Mouse (Mus musculus) forebrain, embryonic 14.5 days (tissue): ENCODE measurements at regions not wholly inside any gene's neighbourhood (a gene's known extent, or its start where the extent isn't known, plus 50 kb on each side); places are given as distances from the start of the nearest gene placed in this dataset.
"Not testable (repeated sequence)": the region's sequence is repeated elsewhere in the genome, so short reads cannot be mapped to it uniquely, and the experiment has no call there.

Experiments
- ATAC-seq: fragments of 200-750 bp; cut with Nextera tagmentation; 2 replicates; pipeline ENCODE4 v1.8.0; 2017; ENCODE audit warnings: mild to moderate bottlenecking, moderate library complexity
- DNase-seq: peaks from one replicate; pipeline ENCODE4 v3.0.0-alpha.2; 2015; ENCODE audit warnings: low spot score
- H3K27ac ChIP-seq: fragments of 300-500 bp; sonication (generic); 2 replicates; pipeline ENCODE4 v1.5.1; 2014; ENCODE audit warnings: low read depth, mild to moderate bottlenecking, control low read depth, low read length, moderate library complexity
- H3K27me3 ChIP-seq: fragments of 300-500 bp; sonication (generic); replicated peaks from 2 replicates; pipeline ENCODE4 v1.6.1; 2014; ENCODE audit warnings: low read length, control low read depth, mixed read lengths; ENCODE audit not compliant: control insufficient read depth, insufficient read depth
- H3K36me3 ChIP-seq: fragments of 300-500 bp; sonication (generic); 2 replicates; pipeline ENCODE4 v1.6.1; 2014; ENCODE audit warnings: low read length, control low read depth; ENCODE audit not compliant: control insufficient read depth, insufficient read depth
- H3K4me1 ChIP-seq: fragments of 300-500 bp; sonication (generic); 2 replicates; pipeline ENCODE4 v1.6.1; 2014; ENCODE audit warnings: antibody characterized with exemption, low read length, control low read depth; ENCODE audit not compliant: control insufficient read depth, insufficient read depth
- H3K4me2 ChIP-seq: fragments of 300-500 bp; sonication (generic); 2 replicates; pipeline ENCODE4 v1.6.1; 2014; ENCODE audit warnings: mild to moderate bottlenecking, control low read depth, low read length
- H3K4me3 ChIP-seq: fragments of 300-500 bp; sonication (generic); 2 replicates; pipeline ENCODE4 v1.5.1; 2014; ENCODE audit warnings: low read depth, low read length, control low read depth
- H3K9ac ChIP-seq: fragments of 300-500 bp; sonication (generic); 2 replicates; pipeline ENCODE4 v1.6.1; 2014; ENCODE audit warnings: mild to moderate bottlenecking, low read length, control low read depth, moderate library complexity
- H3K9me3 ChIP-seq: fragments of 300-500 bp; sonication (generic); replicated peaks from 2 replicates; pipeline ENCODE4 v1.6.1; 2016; ENCODE audit warnings: low read length, control low read depth, mixed read lengths; ENCODE audit not compliant: control insufficient read depth
- WGBS: fragments of 180-500 bp; shearing (Covaris S2); extraction: QIAGEN DNeasy Blood & Tissue Kit; methylation state at CpG from one replicate; pipeline ENCODE4 v1.1.7; 2014; 5-methylcytosine and 5-hydroxymethylcytosine counted together

DNA sequence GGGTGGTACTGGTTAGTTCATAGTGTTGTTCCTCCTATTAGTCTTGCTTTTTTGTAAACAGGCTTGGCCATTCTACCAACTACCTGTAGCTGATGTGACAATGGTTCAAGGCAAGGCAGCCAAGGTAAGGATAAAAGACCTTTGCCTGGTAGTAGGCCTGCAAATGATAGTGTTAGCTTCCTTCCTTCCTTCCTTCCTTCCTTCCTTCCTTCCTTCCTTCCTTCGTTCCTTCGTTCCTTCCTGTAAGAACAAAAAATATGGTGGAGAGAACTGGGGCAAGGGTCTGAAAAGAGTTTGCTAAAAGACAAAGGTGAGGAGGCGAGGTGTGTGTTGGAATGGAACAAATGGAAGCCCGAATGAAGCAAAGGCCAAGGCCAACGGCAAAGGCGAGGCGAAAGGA is 84.8 kb upstream of the Ezh2 start:
- not testable (repeated sequence) for H3K36me3 ChIP-seq, DNase-seq, ATAC-seq, H3K9ac ChIP-seq, H3K27ac ChIP-seq, H3K4me3 ChIP-seq, H3K27me3 ChIP-seq, H3K9me3 ChIP-seq, H3K4me1 ChIP-seq, H3K4me2 ChIP-seq
- 72% methylated on average over 2 of the region's 7 CpGs for WGBS

- not testable (repeated sequence) for ATAC-seq, H3K27me3 ChIP-seq, H3K27ac ChIP-seq, H3K36me3 ChIP-seq, H3K9ac ChIP-seq, H3K9me3 ChIP-seq, H3K4me1 ChIP-seq, DNase-seq
- Histone ChIP-seq H3K4me2 (peak overlapping the region; percentile 37; the same call in 1 of the 2 replicates), H3K4me3 (peak overlapping the region; percentile 24)
- 15% methylated on average over 8 of the region's 33 CpGs for WGBS
These were observed 77.6 kb upstream of the Ezh2 start for GRCm38 (mm10) chr6:47672741-47673140.

GRCm38 (mm10) chr6:47652880-47653279 is 57.7 kb upstream of the Ezh2 start:
- not testable (repeated sequence) for DNase-seq, H3K36me3 ChIP-seq

GRCm38 (mm10) chr6:47651385-47651718 is 56.2 kb upstream of the Ezh2 start:
- ATAC-seq = not testable (repeated sequence)

More at GRCm38 (mm10) chr6:47652880-47653279, 57.7 kb upstream of the Ezh2 start:
- not testable (repeated sequence) for H3K9me3 ChIP-seq, H3K4me1 ChIP-seq, H3K4me3 ChIP-seq, H3K27me3 ChIP-seq, H3K4me2 ChIP-seq, ATAC-seq, H3K27ac ChIP-seq, H3K9ac ChIP-seq
- whole genome bisulfite sequencing = 66% methylated on average over 2 of the region's 3 CpGs

GRCm38 (mm10) chr6:47650463-47651384 is 55.6 kb upstream of the Ezh2 start:
- Histone ChIP-seq H3K9me3 (no peaks in the 10 kb centered on the region), H3K27me3 (no peaks in the 10 kb centered on the region), H3K4me1 (no peaks in the 10 kb centered on the region), H3K4me2 (peak overlapping the region; percentile 64), H3K4me3 (peak overlapping the region; percentile 66), H3K36me3 (no peaks in the 10 kb centered on the region), H3K9ac (peak overlapping the region; percentile 70), H3K27ac (peak overlapping the region; percentile 70)
- DNase-seq (peak; percentile 91), ATAC-seq (peak; percentile 97)
- WGBS = 1% methylated on average over 43 of the region's 46 CpGs

More at GRCm38 (mm10) chr6:47651385-47651718, 56.2 kb upstream of the Ezh2 start:
- H3K4me1 ChIP-seq, DNase-seq, H3K36me3 ChIP-seq, H3K27me3 ChIP-seq, H3K9me3 ChIP-seq: not testable (repeated sequence)
- Histone ChIP-seq H3K9ac (peak overlapping the region; percentile 70), H3K27ac (peak overlapping the region; percentile 70; the same call in 1 of the 2 replicates), H3K4me2 (peak overlapping the region; percentile 64), H3K4me3 (peak overlapping the region; percentile 66)
- WGBS = under 1% methylated on average over 22 of the region's 23 CpGs

GRCm38 (mm10) chr6:47649961-47650360 is 54.8 kb upstream of the Ezh2 start:
- H3K9me3 ChIP-seq = no peaks in the 10 kb centered on the region
- no peak overlapping the region for H3K4me2 ChIP-seq
- no peak overlapping the region for H3K4me3 ChIP-seq
- DNase-seq (no peak), ATAC-seq (no peak)
- no peaks in the 10 kb centered on the region for H3K36me3 ChIP-seq
- 91% methylated on average over 6 of the region's 6 CpGs for WGBS
- H3K9ac ChIP-seq = no peak overlapping the region
- no peaks in the 10 kb centered on the region for H3K27me3 ChIP-seq
- H3K4me1 ChIP-seq = no peaks in the 10 kb centered on the region
- no peak overlapping the region for H3K27ac ChIP-seq

DNA sequence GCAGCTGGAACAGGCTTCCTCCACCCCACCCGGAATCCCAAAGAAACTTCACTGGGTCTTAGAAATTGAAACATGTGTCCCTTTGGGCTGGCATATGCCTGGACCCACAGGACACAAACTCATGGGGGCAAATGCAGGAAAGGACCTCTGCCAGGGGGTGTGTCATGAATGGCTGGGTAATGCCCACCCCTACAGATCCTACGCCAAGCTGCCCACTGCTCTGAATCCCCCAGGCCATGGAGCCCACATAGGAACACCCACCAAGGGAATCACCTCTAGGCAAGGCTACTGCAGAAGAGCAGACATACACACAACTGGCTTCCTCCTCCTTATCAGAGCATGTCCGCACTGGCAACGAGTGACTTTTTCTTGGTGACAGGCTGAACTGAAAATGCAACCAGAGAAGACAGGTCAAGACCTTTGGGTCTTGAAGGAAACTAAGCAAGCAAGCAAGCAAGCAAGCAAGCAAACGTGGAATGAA is 54.4 kb upstream of the Ezh2 start:
- H3K36me3 ChIP-seq = no peaks in the 10 kb centered on the region
- 81% methylated on average over 5 of the region's 5 CpGs for WGBS
- ATAC-seq = no peak
- no peak overlapping the region for H3K27ac ChIP-seq
- H3K4me2 ChIP-seq = no peak overlapping the region
- no peaks in the 10 kb centered on the region for H3K4me1 ChIP-seq
- H3K4me3 ChIP-seq = no peak overlapping the region
- no peak for DNase-seq
- no peaks in the 10 kb centered on the region for H3K27me3 ChIP-seq
- no peaks in the 10 kb centered on the region for H3K9me3 ChIP-seq
- H3K9ac ChIP-seq = no peak overlapping the region

GRCm38 (mm10) chr6:47648899-47649298 is 53.8 kb upstream of the Ezh2 start:
- H3K4me3 ChIP-seq = no peak overlapping the region
- ATAC-seq (no peak), DNase-seq (no peak)
- no peaks in the 10 kb centered on the region for H3K4me1 ChIP-seq
- no peak overlapping the region for H3K9ac ChIP-seq
- H3K27ac ChIP-seq = no peak overlapping the region
- WGBS = 75% methylated on average over 5 of the region's 5 CpGs
- no peaks in the 10 kb centered on the region for H3K36me3 ChIP-seq
- no peaks in the 10 kb centered on the region for H3K27me3 ChIP-seq
- no peak overlapping the region for H3K4me2 ChIP-seq
- H3K9me3 ChIP-seq = no peaks in the 10 kb centered on the region

DNA sequence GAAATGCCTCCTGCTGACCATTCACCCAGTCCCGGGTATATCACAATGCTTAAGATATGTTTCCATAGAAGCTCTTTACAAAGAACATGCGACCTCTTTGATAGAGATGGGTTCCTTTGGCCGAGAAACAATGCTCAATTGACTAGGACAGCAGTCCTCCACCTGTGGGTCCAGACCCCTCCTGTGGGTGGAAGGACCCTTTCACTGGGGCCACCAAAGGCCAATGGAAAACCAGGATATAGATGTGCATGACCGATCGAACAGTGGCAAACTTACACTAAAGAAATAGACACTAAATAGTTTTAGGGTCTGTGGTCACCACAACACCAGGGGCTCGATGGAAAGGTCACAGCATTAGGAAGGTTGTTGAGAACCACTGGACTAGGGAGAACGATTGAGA is 53.2 kb upstream of the Ezh2 start:
- Histone ChIP-seq H3K27me3 (no peaks in the 10 kb centered on the region), H3K27ac (no peak overlapping the region), H3K36me3 (no peaks in the 10 kb centered on the region), H3K9me3 (no peaks in the 10 kb centered on the region), H3K4me3 (no peak overlapping the region), H3K9ac (no peak overlapping the region), H3K4me1 (no peaks in the 10 kb centered on the region), H3K4me2 (no peak overlapping the region)
- no peak for DNase-seq
- 89% methylated on average over 7 of the region's 7 CpGs for WGBS
- no peak for ATAC-seq
